Comparison of ENCODE assay signal across 8 mouse cellular contexts in genomic region chr14:62760321-62761035, GRCm38 (mm10). TPM values are rescaled to one million over a fixed set of nuclear protein-coding genes. Genes with fewer than 3 reads are reported as not detected.
DNase-seq lines count a peak whose midpoint lies in the region; ATAC-seq lines count a peak whose summit lies in the region.

No protein-coding gene starts in this region.

- peak; percentile 43 for DNase-seq in NIH3T3 (ENCODE audit: low read depth)
- DNase-seq in cerebellum, postnatal 36 days = peak; percentile 63 to 70
- DNase-seq in frontal cortex, postnatal 36 days (ENCODE audit: low spot score in 2 of 2) = peak; percentile 53 to 59
- peak; percentile 35 for DNase-seq in hindbrain, embryonic 14.5 days (ENCODE audit: low spot score)
- DNase-seq in layer of hippocampus, postnatal 36 days = peak; percentile 56 to 63
- DNase-seq in lung, postnatal 25 days (ENCODE audit: low spot score) = peak; percentile 41
- DNase-seq in right cerebral cortex, postnatal 36 days (ENCODE audit: low spot score in 2 of 2) = peak; percentile 29 to 39
- DNase-seq in yolk sac, embryonic 10.5 days (ENCODE audit: low spot score) = peak; percentile 77

- H3K9me3 ChIP-seq in hindbrain, embryonic 14.5 days (ENCODE audit: control insufficient read depth, low read length) = no peaks in the 10 kb centered on the region

- peak overlapping the region; percentile 97 for H3K4me3 ChIP-seq in hindbrain, embryonic 14.5 days (replicated peaks; ENCODE audit: low read length)

- H3K27me3 ChIP-seq in hindbrain, embryonic 14.5 days (ENCODE audit: control insufficient read depth, insufficient read depth, low read length) = no peaks in the 10 kb centered on the region

- WGBS in hindbrain, embryonic 14.5 days = under 1% methylated on average over 58 of the region's 68 CpGs

- H3K9ac ChIP-seq in hindbrain, embryonic 14.5 days = peak overlapping the region; percentile 98

- H3K36me3 ChIP-seq in hindbrain, embryonic 14.5 days (replicated peaks; ENCODE audit: control insufficient read depth, insufficient read depth) = peaks cover 9% of the 10 kb centered on the region

- H3K27ac ChIP-seq in hindbrain, embryonic 14.5 days = peak overlapping the region; percentile 99

- peaks cover 21% of the 10 kb centered on the region for H3K4me1 ChIP-seq in hindbrain, embryonic 14.5 days (replicated peaks; ENCODE audit: control insufficient read depth, insufficient read depth, low read length)

- H3K4me2 ChIP-seq in hindbrain, embryonic 14.5 days (replicated peaks) = peak overlapping the region; percentile 88

- peak; percentile 50 for ATAC-seq in hindbrain, embryonic 14.5 days (ENCODE audit: low FRiP score)

RNA-seq across cellular contexts. Expression of gene Ints6, which starts 0.5 kb away (rescaled TPM):
- polyA plus RNA-seq in hindbrain, embryonic 14.5 days (2014; fragmentation: Nextera tagmentation; extraction: Ambion mirVana) = 21.8 and 24.7 TPM in 2 replicates
- 10 to 100 TPM; 45.9 to 53.7 TPM for total RNA-seq in layer of hippocampus, postnatal 36 days (2021)

Comparison
In these comparisons a context has a peak if more than half of its experiments do, and no peak if none do; other contexts are left out.
1. Peak in every context shown above with its lines: DNase-seq, ATAC-seq, H3K4me3 ChIP-seq and H3K27ac ChIP-seq.